Mouse (Mus musculus) gastrocnemius, adult 18-20 months (tissue): Measurements from ENCODE around the gene Ktn1. TPM values are rescaled to one million over a fixed set of nuclear protein-coding genes. Genes with fewer than 3 reads are reported as not detected.
A peak's percentile ranks its signal among the peaks of the same experiment; 100 is the strongest.

Experiments
- DNase-seq: peaks from one replicate; pipeline ENCODE4 v3.0.0; 2021; ENCODE audit warnings: low spot score
- total RNA-seq, 2 experiments: library from RNA; stranded (reverse); gene quantifications; 2 replicates each; pipeline ENCODE4 v1.2.3; 2021

Ktn1 gene
- total RNA-seq, 2 experiments from 2014 or later = 191 to 211 TPM

GRCm38 (mm10) chr14:47754253-47754897 is 106.1 kb downstream of the Ktn1 start:
- DNase-seq = no peak

- DNase-seq = peak; percentile 79
Observed at GRCm38 (mm10) chr14:47756411-47757065, 108.3 kb downstream of the Ktn1 start.

- DNase-seq = no peak
Observed at GRCm38 (mm10) chr14:47765192-47765591, 116.9 kb downstream of the Ktn1 start.

GRCm38 (mm10) chr14:47765796-47766195 is 117.5 kb downstream of the Ktn1 start:
- DNase-seq = no peak

- no peak for DNase-seq
Observed at GRCm38 (mm10) chr14:47766373-47766772, 118.1 kb downstream of the Ktn1 start.

- no peak for DNase-seq
Observed at GRCm38 (mm10) chr14:47771496-47771895, 123.2 kb downstream of the Ktn1 start.

- no peak for DNase-seq
Observed at GRCm38 (mm10) chr14:47775543-47775942, 127.3 kb downstream of the Ktn1 start.

- DNase-seq = peak; percentile 28
Observed at GRCm38 (mm10) chr14:47776260-47777035, 128.2 kb downstream of the Ktn1 start.

GRCm38 (mm10) chr14:47786112-47786511 is 137.9 kb downstream of the Ktn1 start:
- no peak for DNase-seq

Other genes with a start within 250 kb of the Ktn1 start
- not detected for gene Dlgap5, start 230.0 kb upstream of the Ktn1 start, total RNA-seq
- 10 to 100 TPM; 11.2 to 12.6 TPM for gene Fbxo34, start 198.0 kb upstream of the Ktn1 start, total RNA-seq
- 1 to 10 TPM; 6.7 to 6.9 TPM for gene Atg14, start 77.8 kb upstream of the Ktn1 start, total RNA-seq